Mouse (Mus musculus): ENCODE measurements around the gene Wls.

The Wls gene

GRCm38 (mm10) chr3:159839481-159839880 lies at the start of gene Wls:
TSS of gene Wls (plus strand) at chr3:159839672.
- DNase-seq (ENCODE audit: low read depth): peak; percentile 87

- DNase-seq (ENCODE audit: low read depth): no peak
Measured at GRCm38 (mm10) chr3:159789781-159790180, 49.7 kb upstream of the Wls start.

DNA sequence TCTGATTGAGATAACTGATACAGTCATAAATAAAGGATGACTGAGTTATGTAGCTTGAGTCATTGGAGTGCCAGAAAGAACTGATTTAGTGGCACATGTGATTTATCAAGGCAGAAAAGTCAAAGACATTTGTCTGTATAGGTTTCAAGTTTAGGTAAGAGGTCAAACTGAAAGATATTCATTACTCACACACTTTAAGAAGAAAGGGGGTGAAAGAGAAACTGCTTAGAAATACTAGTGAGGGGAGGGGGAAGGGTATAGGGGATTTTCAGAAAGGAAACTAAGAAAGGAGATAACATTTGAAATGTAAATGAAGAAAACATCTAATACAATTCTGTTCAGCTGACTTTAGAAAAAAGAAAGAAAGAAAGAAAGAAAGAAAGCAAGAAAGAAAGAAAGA lies 7.9 kb upstream of the Wls start:
- no peak for DNase-seq (ENCODE audit: low read depth)

DNA sequence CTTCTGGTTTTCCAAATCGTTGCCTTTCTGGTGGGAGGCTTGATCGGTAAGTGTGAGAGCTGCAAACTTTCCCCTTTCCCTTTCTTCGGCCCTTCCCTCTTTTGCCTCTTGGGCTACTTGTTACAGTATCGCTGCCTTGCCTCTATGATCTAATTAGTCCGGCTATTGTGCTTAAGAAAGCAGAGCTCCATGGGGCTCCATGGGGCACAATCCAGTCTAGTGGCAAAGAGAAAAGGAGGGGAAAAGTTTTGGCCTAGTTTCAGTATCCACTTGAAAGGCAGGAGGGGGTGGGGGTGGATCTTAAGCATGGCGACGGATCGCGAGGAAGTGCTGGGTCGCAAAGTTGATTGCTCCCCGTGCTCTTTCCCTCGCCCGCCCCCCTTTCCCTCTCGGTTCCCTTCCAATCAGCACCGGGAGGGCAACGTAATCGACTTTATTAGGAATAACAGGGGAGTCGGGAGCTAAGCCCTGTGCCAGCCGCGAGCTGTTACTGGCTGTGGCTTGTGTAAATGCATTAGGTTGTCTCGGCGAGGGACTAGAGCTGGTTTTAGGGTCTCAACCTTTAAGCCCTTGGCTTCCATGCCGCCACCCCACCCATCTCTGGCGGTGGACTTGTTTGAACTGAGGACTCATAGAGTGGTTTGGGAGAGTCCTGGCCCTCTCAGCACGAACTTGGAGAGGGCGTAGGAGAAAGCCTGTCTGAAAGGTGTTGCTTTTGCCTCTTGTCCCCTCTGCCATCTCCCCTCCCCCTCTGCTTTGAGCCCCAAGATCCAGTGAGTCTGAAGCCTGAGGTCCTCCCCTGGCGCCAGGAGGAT lies 737 bp downstream of the Wls start:
- peak; percentile 76 for DNase-seq (ENCODE audit: low read depth)

- DNase-seq (ENCODE audit: low read depth): peak; percentile 47
Measured at GRCm38 (mm10) chr3:159840817-159841390, 1.4 kb downstream of the Wls start.

DNA sequence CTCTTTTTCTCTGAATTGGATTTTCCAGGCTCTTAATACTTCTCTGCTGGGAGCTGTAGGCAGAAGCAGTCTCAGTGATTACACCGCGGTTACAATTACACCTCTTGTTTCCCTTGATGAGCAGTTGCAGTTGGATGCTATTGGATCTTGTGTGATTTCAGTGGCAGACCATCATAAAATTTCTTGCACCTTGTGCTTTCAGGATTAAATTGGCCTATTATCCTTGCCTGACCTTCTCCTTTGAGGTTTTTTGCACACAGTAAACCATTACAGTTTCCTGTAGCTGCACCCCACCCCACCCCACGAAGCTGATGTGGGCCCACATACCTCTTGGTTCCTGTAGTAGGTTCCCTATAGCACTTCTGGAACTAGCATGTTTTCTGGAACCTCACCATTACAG lies 2.0 kb downstream of the Wls start:
- DNase-seq (ENCODE audit: low read depth): peak; percentile 49

DNA sequence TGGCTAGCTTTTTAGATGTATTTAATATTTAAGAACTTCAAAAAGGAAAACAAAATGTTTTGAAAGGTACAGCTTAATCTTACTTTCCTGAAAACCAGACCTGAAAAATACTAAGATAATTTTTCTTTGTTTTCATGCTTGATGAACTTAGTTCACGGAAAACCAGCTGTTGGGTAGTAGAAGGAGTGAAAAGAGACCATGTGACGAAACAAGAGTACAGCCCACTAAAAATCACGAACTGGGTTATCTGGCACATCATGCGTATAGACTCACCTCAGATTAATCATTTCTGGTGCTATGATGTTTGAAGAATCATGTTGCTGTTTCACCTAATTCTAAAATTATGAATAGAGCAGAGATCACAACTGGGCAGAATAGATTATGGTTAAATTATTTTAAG lies 3.7 kb downstream of the Wls start:
- no peak for DNase-seq (ENCODE audit: low read depth)

GRCm38 (mm10) chr3:159847410-159848016 lies 8.0 kb downstream of the Wls start:
- no peak for DNase-seq (ENCODE audit: low read depth)

GRCm38 (mm10) chr3:159848156-159848555 lies 8.7 kb downstream of the Wls start:
- no peak for DNase-seq (ENCODE audit: low read depth)

DNA sequence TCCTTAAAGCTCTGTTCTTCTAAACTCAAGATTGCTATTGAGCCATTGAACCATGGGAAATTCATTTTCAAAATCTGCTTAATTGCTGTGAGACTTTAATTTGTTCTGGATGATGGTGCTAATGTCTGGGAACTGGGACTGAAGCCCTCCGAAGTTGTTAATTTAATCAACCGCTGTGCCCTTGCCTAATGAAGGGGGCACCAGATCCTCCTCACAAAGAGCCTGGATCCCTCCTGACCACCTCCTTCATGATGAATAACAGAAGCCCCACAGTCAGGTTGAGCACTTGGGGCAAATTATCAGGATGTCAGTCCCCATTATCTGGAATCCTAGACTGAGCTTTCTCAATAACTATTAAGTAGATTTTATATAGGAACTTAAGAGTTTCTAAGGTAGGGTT lies 12.0 kb downstream of the Wls start:
- DNase-seq (ENCODE audit: low read depth): no peak

GRCm38 (mm10) chr3:159851980-159852379 lies 12.5 kb downstream of the Wls start:
- no peak for DNase-seq (ENCODE audit: low read depth)

GRCm38 (mm10) chr3:159857112-159857511 lies 17.6 kb downstream of the Wls start:
- DNase-seq (ENCODE audit: low read depth): peak; percentile 31

- DNase-seq (ENCODE audit: low read depth): peak; percentile 77
Measured at GRCm38 (mm10) chr3:159865691-159866090, 26.2 kb downstream of the Wls start.

DNA sequence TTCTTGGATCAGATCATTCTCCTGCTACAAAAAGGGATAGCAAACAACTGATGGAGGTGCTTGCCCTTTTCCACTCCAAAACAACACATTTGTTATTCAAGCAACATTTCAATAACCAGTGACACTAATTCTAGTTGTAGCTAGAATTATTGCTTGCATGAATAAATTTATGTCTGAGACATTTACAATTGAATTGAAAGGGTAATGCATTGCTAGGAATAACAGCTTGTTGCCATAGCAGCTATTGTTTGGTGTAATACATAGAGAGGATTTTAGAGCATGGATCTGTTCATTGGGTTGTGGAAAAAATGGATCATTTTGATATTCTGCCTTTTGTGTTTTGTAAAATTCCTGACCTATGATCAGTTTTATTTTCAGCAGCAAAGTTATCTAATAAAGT lies 39.5 kb downstream of the Wls start:
- no peak for DNase-seq (ENCODE audit: low read depth)

GRCm38 (mm10) chr3:159883325-159883724 lies 43.9 kb downstream of the Wls start:
- DNase-seq (ENCODE audit: low read depth): no peak

- no peak for DNase-seq (ENCODE audit: low read depth)
Measured at GRCm38 (mm10) chr3:159884802-159885201, 45.3 kb downstream of the Wls start.

DNA sequence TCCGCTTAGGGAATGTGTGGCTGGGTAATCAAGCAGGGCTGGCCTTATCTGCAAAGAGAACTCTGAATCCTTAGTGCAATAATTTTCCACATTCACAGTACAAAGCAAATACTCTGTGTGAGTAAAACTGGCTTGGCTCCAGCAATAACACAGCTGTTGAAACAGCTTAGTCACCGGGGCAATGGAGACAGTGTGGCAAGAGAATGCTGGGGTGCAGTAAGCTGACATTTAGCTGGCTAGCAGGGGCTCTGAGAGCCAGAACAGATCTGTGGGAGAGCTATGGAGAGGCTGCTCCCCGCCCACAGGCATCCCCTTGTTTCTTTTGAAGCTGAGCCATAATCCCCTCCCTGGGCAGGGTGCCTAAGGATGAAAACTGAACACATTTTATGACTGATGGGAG lies 45.8 kb downstream of the Wls start:
- peak; percentile 94 for DNase-seq (ENCODE audit: low read depth)

- no peak for DNase-seq (ENCODE audit: low read depth)
Measured at GRCm38 (mm10) chr3:159885781-159886400, 46.4 kb downstream of the Wls start.

DNA sequence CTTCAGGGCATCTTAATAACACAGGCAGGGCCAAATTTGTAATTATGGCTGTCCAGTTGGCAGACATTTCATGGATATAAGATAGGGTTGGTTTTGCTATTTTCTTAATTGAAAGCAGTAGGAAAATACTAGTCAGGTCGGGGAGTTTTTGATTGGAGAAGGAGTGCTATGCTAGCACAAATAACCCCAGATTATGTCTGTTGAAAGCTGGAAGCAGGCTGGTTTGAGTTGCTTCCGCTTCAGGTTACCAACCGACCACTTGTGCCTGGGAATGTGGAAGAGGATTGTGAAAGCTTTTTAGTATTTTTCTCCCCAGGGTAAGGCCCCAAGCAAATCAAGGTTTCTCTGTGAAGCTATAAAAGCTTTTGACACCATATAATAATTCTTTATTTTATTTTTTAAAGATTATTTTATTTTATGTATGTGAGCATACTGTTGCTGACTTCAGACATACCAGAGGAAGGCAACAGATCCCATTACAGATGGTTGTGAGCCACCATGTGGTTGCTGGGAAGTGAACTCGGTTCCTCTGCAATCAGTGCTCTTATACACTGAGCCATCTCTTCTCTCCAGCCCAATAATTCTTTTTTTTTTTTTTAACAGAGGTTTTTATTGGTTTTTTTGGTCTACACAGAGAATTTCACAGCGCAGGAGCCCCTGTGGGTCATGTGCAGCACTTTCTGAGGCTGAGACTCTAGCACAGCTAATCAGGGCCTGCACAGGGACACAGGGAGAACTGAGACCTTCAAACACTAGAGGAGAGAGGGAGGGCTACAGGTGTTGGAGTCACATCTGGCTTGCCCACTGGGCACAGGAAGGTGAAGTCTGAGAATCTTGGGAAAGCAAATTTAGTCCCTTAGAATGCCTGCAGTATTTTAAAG lies 50.9 kb downstream of the Wls start:
- DNase-seq (ENCODE audit: low read depth): peak; percentile 54

DNA sequence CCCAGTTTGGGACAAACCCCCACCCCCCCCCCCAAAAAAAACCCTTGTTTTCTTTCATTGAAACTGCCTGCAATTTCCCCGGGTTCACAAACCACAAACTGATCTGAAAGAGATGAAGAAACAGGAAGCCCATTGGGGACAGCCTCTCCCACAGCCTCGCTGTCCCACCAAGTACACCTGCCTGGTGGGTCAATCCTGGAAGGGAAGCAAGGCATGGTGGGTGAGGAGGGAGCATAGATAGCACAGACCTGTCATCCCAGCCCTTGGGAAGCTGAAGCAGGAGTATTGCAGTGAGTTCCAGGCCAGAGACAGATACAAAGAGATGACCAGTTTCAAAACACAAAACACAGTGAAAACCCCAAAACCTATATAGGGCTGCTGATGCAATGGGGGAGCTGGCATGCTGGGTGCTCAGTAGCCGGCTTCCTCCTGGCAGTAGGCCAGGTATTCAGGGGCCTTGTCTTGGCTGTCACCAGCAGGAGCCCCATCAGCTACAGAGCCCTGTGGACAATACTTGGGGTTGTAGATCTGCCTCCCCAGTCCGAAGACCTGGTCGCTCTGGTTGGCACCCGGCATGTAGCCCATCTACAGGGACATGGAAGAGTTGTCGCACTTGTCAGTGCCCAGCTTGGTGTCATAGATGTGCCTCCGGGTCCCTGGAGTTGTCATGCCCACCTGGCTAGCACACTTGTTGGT lies 51.7 kb downstream of the Wls start:
- DNase-seq (ENCODE audit: low read depth): peak; percentile 82

DNA sequence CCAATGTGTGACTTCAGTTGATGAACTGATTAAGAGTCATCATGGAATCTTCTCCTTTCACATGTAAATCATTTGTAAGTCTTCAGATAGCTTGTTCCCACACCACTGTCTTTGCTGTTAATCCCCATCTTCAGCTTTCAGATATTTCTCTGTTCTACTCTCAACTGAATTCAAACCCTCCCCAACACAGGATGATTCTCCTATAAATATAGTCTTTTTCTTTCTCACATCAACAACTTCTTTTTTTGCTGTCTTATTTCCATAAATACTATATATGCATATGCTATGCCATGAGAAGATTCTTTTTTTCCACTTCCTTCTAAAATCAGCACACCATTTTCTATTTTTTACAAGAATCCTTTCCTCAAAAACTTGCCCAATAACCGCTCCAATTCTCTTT lies 67.9 kb downstream of the Wls start:
- no peak for DNase-seq (ENCODE audit: low read depth)
